In genomic region chr7:126950647-126951615, GRCm38 (mm10) we compare ENCODE assay signal across 9 mouse cellular contexts. TPM values are rescaled to one million over a fixed set of nuclear protein-coding genes. Genes with fewer than 3 reads are reported as not detected.
DNase-seq lines count a peak whose midpoint lies in the region; ATAC-seq lines count a peak whose summit lies in the region.
"Had no signal": no experiment of that assay in that cellular context is flagged by ENCODE, and none has a peak within 500 bp of the region (broad histone marks: within the 10 kb centered on the region; RNA-seq: fewer than 3 reads in every experiment).

No protein-coding gene starts in this region.

- H3K9me3 ChIP-seq in lung, embryonic 15.5 days = no peaks in the 10 kb centered on the region
- H3K9me3 ChIP-seq in embryonic facial prominence, embryonic 15.5 days (replicated peaks) = no peaks in the 10 kb centered on the region
- no peaks in the 10 kb centered on the region for H3K9me3 ChIP-seq in limb, embryonic 13.5 days

- H3K27ac ChIP-seq in lung, embryonic 15.5 days = no peak overlapping the region
- no peak overlapping the region for H3K27ac ChIP-seq in embryonic facial prominence, embryonic 15.5 days (replicated peaks)
- no peak overlapping the region for H3K27ac ChIP-seq in limb, embryonic 13.5 days

- peak overlapping the region; percentile 84 for H3K4me2 ChIP-seq in lung, embryonic 15.5 days
- 0 out of 2 replicates have a peak overlapping the region, but pooled peaks have one; percentile 8 for H3K4me2 ChIP-seq in embryonic facial prominence, embryonic 15.5 days (replicated peaks)
- H3K4me2 ChIP-seq in limb, embryonic 13.5 days (replicated peaks) = peak overlapping the region; percentile 100

- ATAC-seq in lung, embryonic 15.5 days (ENCODE audit: borderline replicate concordance, extremely low read depth, low FRiP score, low TSS enrichment) = no peak
- ATAC-seq in embryonic facial prominence, embryonic 15.5 days (ENCODE audit: insufficient number of reproducible peaks, low FRiP score, low TSS enrichment, low read depth) = no peak
- no peak for ATAC-seq in limb, embryonic 13.5 days (ENCODE audit: low FRiP score, low read depth)

- no peak for DNase-seq in lung, postnatal 4 days
- peak; percentile 59 for DNase-seq in right cerebral cortex, postnatal 4 days
- no peak for DNase-seq in adrenal gland, postnatal 4 days (ENCODE audit: low spot score in 2 of 2)
- DNase-seq in thymus, adult 18-20 months = no peak
- DNase-seq in urinary bladder, adult 2 months (ENCODE audit: low spot score) = no peak
- DNase-seq: gastrocnemius, postnatal 36 days had no signal

- peaks cover 12% of the 10 kb centered on the region for H3K4me1 ChIP-seq in lung, embryonic 15.5 days
- H3K4me1 ChIP-seq in embryonic facial prominence, embryonic 15.5 days = peaks cover 16% of the 10 kb centered on the region
- peaks cover 26% of the 10 kb centered on the region for H3K4me1 ChIP-seq in limb, embryonic 13.5 days

- 6% methylated on average over 26 of the region's 26 CpGs for WGBS in lung, embryonic 15.5 days
- WGBS in embryonic facial prominence, embryonic 15.5 days = 5% methylated on average over 26 of the region's 26 CpGs
- 4% methylated on average over 26 of the region's 26 CpGs for WGBS in limb, embryonic 13.5 days

- H3K4me3 ChIP-seq in lung, embryonic 15.5 days = peak overlapping the region; percentile 37; the same call in 1 of the 2 replicates
- 0 out of 2 replicates have a peak overlapping the region, but pooled peaks have one; percentile 53 for H3K4me3 ChIP-seq in embryonic facial prominence, embryonic 15.5 days (replicated peaks)
- no peak overlapping the region for H3K4me3 ChIP-seq in limb, embryonic 13.5 days

- no peak overlapping the region for H3K9ac ChIP-seq in lung, embryonic 15.5 days
- no peak overlapping the region for H3K9ac ChIP-seq in embryonic facial prominence, embryonic 15.5 days
- H3K9ac ChIP-seq in limb, embryonic 13.5 days = no peak overlapping the region

- H3K27me3 ChIP-seq in lung, embryonic 15.5 days = peaks cover 38% of the 10 kb centered on the region
- H3K27me3 ChIP-seq in embryonic facial prominence, embryonic 15.5 days = peaks cover 35% of the 10 kb centered on the region
- H3K27me3 ChIP-seq in limb, embryonic 13.5 days = peaks cover 47% of the 10 kb centered on the region

- H3K36me3 ChIP-seq in lung, embryonic 15.5 days = no peaks in the 10 kb centered on the region
- H3K36me3 ChIP-seq in embryonic facial prominence, embryonic 15.5 days = no peaks in the 10 kb centered on the region
- H3K36me3 ChIP-seq in limb, embryonic 13.5 days = no peaks in the 10 kb centered on the region

RNA-seq across cellular contexts. Expression of gene Sez6l2, which starts 0.6 kb away (rescaled TPM):
- polyA plus RNA-seq in lung, embryonic 15.5 days (2015; fragmentation: Nextera tagmentation; extraction: Ambion mirVana) = 0.16 and 0.89 TPM in 2 replicates
- polyA plus RNA-seq in embryonic facial prominence, embryonic 15.5 days (2015; fragmentation: Nextera tagmentation; extraction: Ambion mirVana) = 0.63 and 0.88 TPM in 2 replicates
- 0.33 and 0.66 TPM in 2 replicates for polyA plus RNA-seq in limb, embryonic 13.5 days (2015; fragmentation: Nextera tagmentation; extraction: Ambion mirVana)
- total RNA-seq in adrenal gland, postnatal 4 days (2021) = 10 to 100 TPM; 97.6 to 97.9 TPM
- polyA plus RNA-seq in urinary bladder, adult 2 months (2012; rRNA removed) = 0.65 and 0.72 TPM in 2 replicates

RNA-seq across cellular contexts. Expression of gene Asphd1, which starts 1.5 kb away (rescaled TPM):
- 0.09 TPM in 1 of 2 replicates, not detected in the other for polyA plus RNA-seq in lung, embryonic 15.5 days (2015; fragmentation: Nextera tagmentation; extraction: Ambion mirVana)
- polyA plus RNA-seq in embryonic facial prominence, embryonic 15.5 days (2015; fragmentation: Nextera tagmentation; extraction: Ambion mirVana) = 0.15 and 0.37 TPM in 2 replicates
- 0.20 TPM in 1 of 2 replicates, not detected in the other for polyA plus RNA-seq in limb, embryonic 13.5 days (2015; fragmentation: Nextera tagmentation; extraction: Ambion mirVana)
- 1 to 10 TPM; 3.0 to 3.7 TPM for total RNA-seq in adrenal gland, postnatal 4 days (2021)
- not detected in 2 replicates for polyA plus RNA-seq in urinary bladder, adult 2 months (2012; rRNA removed)
- total RNA-seq: gastrocnemius, postnatal 36 days had no signal

RNA-seq across cellular contexts. Expression of gene Kctd13, which starts 22.3 kb away (rescaled TPM):
- 13.6 and 15.0 TPM in 2 replicates for polyA plus RNA-seq in lung, embryonic 15.5 days (2015; fragmentation: Nextera tagmentation; extraction: Ambion mirVana)
- polyA plus RNA-seq in embryonic facial prominence, embryonic 15.5 days (2015; fragmentation: Nextera tagmentation; extraction: Ambion mirVana) = 19.1 and 20.2 TPM in 2 replicates
- polyA plus RNA-seq in limb, embryonic 13.5 days (2015; fragmentation: Nextera tagmentation; extraction: Ambion mirVana) = 16.9 and 17.2 TPM in 2 replicates
- 10 to 100 TPM; 27.3 to 28.5 TPM for total RNA-seq in adrenal gland, postnatal 4 days (2021)
- 16.3 and 16.4 TPM in 2 replicates for polyA plus RNA-seq in urinary bladder, adult 2 months (2012; rRNA removed)

RNA-seq across cellular contexts. Expression of gene Cdipt, which starts 24.8 kb away (rescaled TPM):
- polyA plus RNA-seq in lung, embryonic 15.5 days (2015; fragmentation: Nextera tagmentation; extraction: Ambion mirVana) = 110 and 117 TPM in 2 replicates
- polyA plus RNA-seq in embryonic facial prominence, embryonic 15.5 days (2015; fragmentation: Nextera tagmentation; extraction: Ambion mirVana) = 106 TPM in 2 replicates
- polyA plus RNA-seq in limb, embryonic 13.5 days (2015; fragmentation: Nextera tagmentation; extraction: Ambion mirVana) = 97.1 and 105 TPM in 2 replicates
- total RNA-seq in adrenal gland, postnatal 4 days (2021) = 10 to 100 TPM; 86.8 to 91.0 TPM
- 118 and 119 TPM in 2 replicates for polyA plus RNA-seq in urinary bladder, adult 2 months (2012; rRNA removed)

RNA-seq across cellular contexts. Expression of gene Cdiptos, which starts 25.0 kb away (rescaled TPM):
- 1.3 and 2.1 TPM in 2 replicates for polyA plus RNA-seq in lung, embryonic 15.5 days (2015; fragmentation: Nextera tagmentation; extraction: Ambion mirVana)
- polyA plus RNA-seq in embryonic facial prominence, embryonic 15.5 days (2015; fragmentation: Nextera tagmentation; extraction: Ambion mirVana) = 3.2 TPM in 2 replicates
- polyA plus RNA-seq in limb, embryonic 13.5 days (2015; fragmentation: Nextera tagmentation; extraction: Ambion mirVana) = 0.65 and 1.9 TPM in 2 replicates
- 1 to 10 TPM; 1.9 to 2.5 TPM for total RNA-seq in adrenal gland, postnatal 4 days (2021)
- 2.2 and 2.7 TPM in 2 replicates for polyA plus RNA-seq in urinary bladder, adult 2 months (2012; rRNA removed)

Comparison
In these comparisons a context has a peak if more than half of its experiments do, and no peak if none do; other contexts are left out.
1. H3K4me2 ChIP-seq: peak in every context shown above with its lines; median percentile 100 in limb, embryonic 13.5 days; 84 in lung, embryonic 15.5 days; 8 in embryonic facial prominence, embryonic 15.5 days.